Mouse (Mus musculus): ENCODE results near the gene Mfap2.

GRCm38 (mm10) chr4:140961467-140962206 lies 48.6 kb upstream of the Mfap2 start:
- TF ChIP-seq TAL1 (IDR thresholded peaks at IDR 0.05; ENCODE audit: low read length) (no peak), GATA1 (IDR thresholded peaks at IDR 0.05; ENCODE audit: low read length) (no peak)

Data from erythroblast, embryonic 14.5 days (primary cell).